Mouse (Mus musculus): ENCODE measurements around the gene 1700067P10Rik.

DNA sequence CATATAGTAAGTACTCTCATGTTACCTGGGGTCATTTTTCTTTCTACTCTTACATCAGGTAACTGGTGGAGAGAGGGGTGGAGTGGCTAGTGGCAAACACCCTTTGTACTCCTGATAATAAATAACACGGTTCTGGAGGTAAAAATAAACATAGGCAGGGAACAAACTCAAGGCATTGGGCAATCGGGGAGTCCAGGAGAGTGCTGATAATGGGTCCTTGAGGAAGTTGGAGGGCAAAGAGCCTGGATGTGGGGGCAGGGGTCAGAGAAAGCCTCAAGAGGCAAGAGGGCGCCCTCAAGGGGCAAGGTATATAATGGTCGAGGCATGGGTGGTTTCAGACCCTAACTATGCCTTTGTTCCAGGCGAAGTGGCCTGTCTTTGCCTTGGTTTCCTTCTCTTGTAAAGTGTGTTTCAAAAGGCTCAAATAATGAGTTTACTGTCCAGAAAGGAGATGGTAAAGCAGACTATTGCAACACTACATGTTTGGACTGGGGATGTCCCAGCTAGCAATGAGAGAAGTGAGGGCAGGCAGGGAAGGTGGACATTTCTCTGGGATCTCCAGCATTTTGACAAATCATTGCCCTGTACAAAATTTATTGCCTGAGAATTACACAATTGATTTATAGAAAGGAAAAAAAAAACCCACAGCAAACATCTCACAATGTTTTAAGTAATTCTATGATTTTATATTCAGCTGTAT lies 37.3 kb upstream of the 1700067P10Rik start:
- TF ChIP-seq POLR2A (IDR thresholded peaks at IDR 0.05; ENCODE audit: insufficient read depth, low read depth, low read length) (no peak), CTCF (IDR thresholded peaks at IDR 0.05) (no peak)
